Mouse (Mus musculus): ENCODE measurements around the gene Cdyl.

Cdyl gene

DNA sequence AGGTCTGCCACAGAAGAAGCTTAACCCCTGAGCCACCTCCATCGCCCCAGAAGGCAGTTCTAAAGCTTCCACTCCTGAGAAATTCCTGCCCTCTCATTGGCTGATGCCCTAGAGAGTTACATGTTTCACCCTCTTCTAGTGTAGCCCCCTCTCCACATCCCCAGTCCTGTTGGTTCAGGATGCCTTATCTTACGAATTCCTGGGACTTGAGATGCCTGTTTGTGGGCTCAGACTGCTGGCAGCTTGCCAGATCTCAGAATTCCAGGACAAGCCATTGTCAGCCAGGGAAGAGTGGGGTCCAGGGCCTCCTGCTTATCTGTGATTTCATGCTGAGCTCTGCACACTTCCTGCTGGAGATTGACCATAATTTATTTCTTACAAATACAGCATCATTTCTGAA lies 106.2 kb downstream of the Cdyl start:
- DNase-seq = peak; percentile 33 to 57

DNA sequence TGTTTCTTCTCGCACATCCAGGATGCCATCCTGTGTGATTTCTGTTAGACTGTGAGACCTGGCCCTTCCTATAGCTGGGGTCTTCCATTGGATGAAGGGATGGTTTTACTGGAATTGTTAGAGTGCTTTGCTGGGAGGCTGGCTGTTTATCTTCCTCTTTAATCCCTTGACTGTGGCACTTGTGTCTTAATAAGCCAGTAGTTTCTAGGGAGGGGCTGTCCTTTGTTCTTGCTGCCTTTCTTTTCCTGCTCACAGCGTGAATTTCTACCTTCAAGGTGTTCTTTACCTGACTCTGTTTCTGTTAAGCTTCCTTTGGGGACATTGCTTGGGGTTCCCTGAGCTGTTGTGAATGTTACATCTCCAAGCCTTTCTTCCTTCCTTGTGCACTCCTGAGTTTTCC lies 110.0 kb downstream of the Cdyl start:
- DNase-seq = no peak

DNA sequence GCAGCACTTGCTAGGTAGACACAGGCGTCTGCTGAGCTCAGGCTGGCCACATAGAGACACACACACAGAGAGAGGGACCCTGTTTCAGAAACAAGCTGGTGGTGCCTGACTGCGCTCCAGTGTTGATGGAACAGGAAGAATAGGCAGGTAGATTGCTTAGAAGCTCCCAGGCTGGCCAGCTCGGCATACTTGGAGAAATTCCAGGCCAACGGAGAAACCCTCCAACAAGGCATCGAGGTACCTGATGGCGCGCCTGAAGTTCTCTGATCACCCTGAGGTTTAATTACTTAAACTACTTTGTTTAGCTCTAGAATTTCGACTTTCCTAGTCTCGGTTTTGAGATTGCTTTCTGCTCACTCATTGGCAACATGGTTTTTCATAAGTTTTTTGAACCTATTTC lies 110.8 kb downstream of the Cdyl start:
- no peak for DNase-seq

DNA sequence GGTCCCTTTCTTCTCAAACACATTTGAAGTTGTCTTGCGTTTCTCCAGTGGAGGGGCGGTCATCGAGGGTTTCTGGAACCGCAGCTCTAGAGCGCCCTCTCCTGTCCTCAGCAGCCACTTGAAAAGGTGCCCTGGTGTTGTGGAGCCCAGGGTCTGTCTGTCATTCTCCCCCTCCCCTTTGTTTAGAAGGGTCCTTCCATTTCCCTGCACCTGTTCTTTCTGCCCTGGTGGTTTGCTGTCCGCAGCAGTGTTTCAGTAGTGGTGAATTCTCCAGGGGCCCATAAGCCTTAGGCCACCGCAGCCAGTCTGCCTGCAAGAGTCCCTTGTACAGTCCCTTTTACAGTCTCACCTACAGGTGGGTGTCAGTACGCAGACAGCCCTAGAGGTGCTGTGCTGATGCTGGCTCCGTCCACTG lies 112.3 kb downstream of the Cdyl start:
- peak in 1 of 2 experiments; percentile 55 for DNase-seq

DNA sequence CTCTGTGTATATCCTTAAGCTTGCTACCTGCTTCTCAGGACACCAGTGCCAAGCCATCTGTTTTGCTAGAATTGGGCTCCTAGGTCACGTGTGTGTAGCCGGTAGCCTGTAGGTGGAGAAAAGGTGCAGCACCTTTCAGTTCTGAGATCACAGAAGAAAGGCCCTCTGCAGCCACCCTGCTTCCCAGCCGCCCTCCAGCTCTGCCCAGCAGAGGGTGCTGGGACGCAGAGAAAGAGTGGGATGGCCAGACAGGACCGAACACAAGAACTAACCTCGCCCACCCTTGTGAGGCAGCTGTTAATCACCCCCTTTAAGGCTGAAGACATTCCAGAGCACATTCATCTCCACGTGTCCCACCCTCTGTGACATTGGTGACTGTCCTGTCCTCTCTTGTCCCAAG lies 114.1 kb downstream of the Cdyl start:
- DNase-seq = peak in 1 of 2 experiments; percentile 27

DNA sequence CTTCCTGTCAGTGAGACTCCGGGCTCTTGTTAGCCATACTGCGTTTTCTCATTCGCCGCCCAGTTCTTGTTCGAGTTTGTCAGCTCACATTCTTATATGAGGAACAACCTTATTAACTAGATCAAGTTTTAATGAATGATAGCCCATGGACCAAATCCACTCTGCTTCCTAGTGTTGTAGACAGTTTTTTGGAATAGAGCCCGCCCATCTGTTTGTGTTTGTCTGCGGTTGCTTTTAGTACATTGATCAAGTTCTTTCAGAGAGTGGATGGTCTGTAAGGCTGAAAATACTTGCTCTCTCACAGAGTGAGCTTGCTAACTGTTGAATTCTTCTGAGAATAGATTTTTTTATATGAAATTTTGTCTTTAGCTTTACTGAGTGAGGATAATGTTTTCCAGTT lies 116.5 kb downstream of the Cdyl start:
- no peak for DNase-seq

DNA sequence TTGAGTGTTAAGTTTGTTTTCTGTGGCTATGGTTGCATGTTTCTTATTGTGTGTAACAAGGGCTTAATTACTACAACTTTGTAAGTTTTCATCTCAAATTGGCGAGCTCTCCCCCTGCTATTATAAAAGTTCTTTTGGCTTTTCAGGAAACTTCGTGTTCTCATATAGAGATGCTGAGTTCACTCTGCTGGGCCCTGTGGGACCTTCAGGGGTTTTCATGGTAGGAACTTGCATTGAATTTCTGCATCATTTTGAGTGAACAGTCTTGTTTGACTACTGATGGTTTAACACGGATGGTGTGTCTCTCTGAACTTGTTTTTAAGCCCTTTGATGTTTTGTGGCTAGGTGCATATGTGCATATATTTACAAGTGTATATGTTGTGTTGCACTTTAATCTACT lies 121.1 kb downstream of the Cdyl start:
- DNase-seq = no peak

DNA sequence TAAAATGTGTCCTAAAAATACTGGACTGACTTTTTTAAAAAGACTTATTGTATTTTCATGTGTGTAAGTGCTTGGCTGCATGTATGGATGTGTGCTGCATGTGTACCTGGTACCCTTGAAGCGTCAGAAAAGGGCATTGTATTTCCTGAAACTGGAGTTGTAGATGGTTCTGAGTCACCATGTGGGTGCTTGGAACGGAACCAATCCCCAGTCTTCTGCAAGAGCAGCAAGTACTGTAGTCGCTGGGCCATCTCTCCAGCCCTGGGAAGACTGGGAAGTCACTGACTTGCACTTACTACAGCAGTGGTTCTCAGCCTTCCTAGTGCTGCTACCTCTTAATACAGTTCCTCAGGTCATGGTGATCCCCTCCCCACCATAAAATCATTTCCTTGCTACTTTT lies 122.1 kb downstream of the Cdyl start:
- DNase-seq = no peak

DNA sequence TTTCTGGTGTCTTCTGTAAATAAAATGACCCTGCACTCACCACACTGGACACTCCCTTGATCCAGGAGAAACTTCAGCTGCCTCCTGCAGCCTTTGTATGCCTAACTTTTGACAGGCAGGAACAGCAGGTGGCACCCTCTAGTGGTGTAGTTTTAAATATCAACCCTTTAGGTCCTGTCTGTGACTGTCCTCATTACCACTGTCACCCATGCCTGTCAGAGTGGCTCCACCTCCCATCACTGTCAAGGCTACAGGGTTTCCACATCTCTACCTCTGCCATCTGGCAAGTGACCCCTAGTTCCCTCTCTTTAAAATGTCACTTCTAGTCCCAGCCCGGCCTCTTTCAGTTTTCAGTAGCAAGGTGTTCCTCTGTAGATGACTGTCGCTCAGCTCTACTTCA lies 123.3 kb downstream of the Cdyl start:
- peak in 1 of 2 experiments; percentile 61 for DNase-seq

DNA sequence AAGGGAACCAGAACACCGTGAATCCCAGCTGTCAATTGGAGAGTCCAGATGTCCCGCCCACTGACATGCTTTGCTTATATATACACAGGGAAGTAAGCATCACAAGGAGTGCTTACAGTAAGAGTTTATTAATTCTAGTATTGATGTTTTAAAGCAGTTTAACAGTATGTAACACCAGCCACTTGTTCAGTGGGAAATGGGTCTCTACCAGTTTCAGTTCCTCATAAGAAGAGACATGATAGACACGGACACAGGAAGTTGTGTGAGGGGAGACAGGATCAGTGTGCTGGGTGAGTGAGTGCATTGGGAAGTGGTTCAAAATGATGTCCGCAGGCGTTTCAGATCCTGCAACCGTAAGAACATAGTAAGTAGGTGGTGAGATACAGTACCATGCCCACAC lies 123.9 kb downstream of the Cdyl start:
- peak in 1 of 2 experiments; percentile 14 for DNase-seq

DNA sequence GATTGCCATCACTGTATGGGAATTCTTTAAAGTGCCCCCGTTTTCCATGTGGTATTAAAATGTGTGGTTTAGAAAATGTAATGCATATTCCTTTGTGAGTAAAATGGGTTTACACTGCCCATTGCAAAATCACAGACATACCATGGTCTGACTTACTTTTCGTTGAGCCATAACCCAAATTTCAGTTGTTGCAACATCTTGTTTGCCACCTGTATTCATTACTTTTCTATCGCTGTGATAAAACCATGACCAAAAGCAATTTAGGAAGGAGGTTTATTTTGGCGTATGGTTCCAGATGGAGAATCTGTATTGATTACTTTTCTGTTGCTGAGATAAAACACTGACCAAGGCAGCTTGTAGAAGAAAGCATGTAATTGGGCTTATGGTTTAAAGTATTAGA lies 124.6 kb downstream of the Cdyl start:
- DNase-seq = no peak

DNA sequence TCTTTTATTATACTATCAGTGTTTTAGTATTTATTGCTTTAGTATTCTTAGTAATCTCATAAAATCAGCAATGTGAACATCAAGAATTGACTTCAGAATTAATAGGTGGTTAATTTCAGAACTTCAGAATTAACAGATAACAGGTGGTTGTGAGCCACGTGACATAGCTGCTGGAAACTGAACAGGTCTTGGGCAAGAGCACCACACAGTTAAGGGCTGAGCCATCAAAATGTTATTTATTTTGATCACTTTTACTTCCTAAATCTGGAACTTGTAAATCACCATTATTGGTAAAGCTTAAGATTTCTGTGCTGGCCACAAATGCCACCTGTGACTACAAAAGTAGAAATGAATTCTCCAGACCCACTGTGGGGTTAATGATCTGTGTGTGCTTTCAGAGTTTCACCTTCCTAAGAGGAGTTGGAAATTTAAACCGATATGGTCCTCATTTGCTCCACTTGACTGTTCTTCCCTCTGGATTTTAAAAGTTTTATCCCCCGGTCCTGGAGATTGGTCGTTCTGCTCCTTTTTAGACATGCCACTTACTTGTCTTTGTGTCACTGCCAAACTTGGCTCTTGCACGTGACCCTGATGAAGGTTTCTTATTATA lies 125.8 kb downstream of the Cdyl start:
- DNase-seq = no peak

DNA sequence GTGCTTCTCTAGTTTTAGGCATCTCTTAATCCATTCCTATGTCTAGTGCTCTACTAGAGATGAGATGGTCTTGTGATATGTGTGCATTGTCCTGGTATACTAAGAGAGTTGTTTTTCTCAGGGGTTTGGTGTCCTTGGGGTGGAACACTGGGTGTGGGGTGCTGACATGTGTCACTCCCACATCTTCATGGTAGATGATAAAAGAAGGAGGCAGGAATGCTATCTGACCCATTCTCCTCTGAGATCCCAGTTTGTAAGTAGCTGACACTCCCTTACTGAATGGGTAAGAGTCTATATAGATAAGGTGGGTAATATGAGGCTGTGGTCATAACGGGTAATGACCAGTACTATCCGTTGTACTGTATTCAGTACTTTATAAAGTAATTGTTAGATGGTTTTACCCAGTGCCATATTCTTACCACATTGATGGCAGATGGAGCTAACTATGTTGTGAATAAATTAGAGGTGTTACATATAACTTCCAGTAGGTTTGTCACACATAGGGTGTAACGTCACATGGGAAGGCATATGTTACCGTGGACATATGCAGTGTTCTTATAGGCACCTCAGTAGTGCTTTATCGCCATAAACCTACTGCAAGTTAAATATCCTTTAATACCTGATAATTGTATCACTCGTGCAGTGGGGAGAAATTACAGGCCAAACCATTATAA lies 127.2 kb downstream of the Cdyl start:
- DNase-seq = no peak

DNA sequence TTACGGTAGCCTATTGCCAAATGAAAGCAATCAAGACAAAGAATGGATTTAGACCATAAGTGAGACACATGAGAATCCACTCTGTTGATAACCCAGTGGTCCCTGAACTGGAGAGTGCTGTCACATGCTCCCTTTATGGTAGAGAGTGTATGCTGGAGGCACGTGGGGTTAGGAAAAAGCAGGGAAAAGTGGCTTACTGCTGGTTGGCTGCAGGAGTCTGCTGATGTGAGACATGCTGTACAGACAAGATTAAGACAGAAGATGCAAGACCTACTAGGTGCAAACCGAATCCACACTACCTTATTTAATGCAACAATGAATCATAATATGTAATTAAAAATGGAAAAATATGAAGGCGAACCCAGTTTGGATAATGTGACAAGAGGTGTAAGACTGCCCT lies 129.9 kb downstream of the Cdyl start:
- no peak for DNase-seq

DNA sequence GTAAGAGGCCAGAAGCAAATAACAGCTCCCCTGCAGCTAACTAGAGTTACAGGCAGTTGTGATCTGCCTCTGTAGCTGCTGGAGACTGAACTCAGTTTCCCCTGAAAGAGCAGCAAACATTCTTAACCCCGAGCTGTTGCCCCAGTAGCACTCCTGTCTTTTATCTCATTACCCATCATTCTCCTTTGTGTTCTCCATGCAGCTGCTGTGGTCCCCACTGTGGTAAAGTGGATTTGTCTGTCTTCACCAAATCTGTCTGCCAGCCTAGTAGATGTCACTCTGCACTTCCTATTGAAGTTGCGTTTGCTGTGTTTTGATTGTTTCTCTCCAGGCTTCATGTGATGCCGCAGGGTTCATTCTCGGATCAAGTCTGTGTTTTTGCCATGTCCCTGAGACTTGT lies 130.8 kb downstream of the Cdyl start:
- no peak for DNase-seq

DNA sequence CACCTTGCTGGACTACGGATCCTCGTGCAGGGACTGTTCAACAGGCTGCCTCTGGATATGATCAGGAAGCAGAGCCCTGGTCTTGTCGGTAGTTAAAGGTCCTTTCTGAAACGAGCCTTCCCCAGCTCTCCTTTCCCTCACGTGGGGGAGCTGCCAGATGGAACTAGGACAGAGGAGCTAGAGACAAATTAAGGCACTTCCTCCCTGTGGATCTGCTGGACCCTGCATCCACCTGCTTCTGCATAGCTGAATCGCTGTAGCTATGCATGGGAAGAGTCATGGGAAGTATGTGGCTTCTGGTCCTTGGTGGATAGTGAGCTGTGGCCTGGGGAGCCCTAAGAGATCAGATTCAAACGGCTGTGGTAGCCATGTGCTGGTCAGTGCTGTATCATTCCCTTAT lies 134.7 kb downstream of the Cdyl start:
- no peak for DNase-seq

DNA sequence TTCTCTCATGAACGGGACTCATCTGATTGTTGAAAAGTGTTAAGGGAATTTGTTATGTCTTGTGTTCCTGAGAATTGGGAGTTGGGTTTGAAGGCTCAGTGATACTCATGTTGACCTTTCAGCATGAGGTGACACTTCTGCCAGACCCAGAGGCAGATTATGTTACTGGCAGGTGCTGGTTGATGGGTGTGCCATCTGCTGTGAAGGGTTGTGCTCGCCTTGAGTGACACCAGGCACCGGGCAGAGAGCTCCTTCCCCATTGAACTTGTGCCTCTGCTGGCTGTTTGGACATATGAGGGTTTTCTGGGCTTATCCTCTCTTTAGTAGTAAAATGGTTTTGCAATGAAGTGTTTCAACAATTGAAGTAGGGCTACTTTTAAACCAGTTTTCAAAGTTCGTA lies 135.1 kb downstream of the Cdyl start:
- DNase-seq = no peak

DNA sequence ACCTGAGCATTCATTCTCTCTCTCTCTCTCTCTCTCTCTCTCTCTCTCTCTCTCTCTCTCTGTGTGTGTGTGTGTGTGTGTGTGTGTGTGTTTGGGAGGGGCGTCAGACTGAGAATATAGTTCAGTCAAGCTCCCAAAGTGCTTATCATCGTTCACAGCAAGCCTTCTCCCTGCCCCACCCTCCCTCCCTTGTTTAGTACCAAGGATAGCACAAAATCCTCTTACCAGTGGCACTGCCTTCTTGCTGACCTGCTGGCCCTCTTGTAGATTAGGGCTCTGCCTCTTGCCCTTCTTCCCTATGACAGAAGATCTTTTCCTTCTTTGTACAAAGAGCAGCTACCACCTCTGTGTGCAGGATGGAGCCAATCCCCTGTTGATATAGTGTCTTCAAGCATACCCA lies 136.3 kb downstream of the Cdyl start:
- DNase-seq = no peak

DNA sequence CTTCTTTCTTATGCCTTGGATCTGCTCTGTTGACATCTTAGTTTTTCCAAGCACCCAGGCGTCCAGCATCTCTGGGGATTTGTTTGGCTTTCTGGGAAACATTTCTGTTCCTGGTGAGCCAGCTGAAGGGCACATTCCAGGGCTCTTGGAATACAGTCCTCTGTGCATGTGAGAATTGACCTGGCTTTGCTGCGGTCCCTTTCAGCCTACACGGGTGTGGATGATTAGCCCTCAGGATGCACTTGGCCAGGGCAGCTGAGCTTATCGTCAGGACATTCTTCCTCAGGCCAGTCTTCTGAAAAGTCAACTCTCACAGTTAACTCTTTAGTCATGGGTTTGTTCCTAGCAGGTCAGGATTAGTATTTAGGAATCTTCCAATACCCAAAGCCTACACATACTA lies 136.7 kb downstream of the Cdyl start:
- no peak for DNase-seq

DNA sequence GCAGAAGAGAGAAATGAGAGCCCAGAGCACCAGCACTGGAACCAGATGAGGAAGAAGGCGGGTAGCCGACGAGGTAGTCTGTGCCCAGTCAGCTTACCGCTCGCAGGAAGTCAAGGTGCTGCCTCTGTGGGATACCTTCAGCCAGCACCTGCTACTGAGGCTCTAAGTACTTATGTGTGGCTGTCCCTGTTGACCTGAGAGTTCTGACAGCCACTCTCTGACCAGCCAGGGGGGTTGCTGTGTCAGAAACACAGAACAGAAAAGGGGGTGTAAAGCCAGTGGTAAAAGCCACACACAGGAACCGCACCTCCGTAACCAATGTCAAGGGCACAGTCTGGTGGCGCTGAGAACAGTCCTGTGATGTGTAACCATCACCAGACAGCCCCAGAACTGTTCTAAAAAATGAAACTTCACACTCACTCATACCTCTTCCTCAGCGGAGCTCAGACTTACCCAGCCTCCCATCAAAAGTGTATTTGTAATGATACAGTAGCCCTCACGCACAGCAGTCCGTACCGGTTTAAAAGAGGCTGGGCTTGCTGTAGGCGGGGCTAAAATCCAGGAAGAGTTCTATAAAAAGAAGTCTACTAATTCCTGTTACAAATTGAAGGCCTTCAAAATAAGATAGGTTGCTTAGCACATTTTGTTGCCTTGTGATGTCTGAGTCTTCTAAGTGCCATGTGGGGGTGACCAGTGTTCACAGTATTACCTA lies 138.3 kb downstream of the Cdyl start:
- no peak for DNase-seq

DNA sequence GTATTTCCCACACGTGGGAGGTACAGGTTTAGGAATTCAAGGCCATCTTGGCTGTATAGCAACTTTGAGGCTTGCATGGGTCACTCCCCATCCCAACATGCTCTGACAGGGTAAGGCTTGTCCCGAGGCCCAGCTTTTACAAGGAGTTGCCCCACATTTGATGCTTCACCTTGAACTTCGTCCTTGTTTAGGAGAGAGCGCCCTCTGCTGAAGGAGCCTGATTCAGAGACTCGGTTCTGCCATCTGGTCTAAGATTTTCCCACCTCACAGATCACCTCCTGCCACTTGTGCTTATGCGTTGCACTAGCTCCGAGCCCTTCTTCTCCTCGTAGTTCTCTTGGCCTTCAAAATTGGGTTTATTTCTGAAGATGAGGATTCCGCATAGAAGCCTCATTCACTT lies 139.0 kb downstream of the Cdyl start:
- DNase-seq = peak in 1 of 2 experiments; percentile 48

DNA sequence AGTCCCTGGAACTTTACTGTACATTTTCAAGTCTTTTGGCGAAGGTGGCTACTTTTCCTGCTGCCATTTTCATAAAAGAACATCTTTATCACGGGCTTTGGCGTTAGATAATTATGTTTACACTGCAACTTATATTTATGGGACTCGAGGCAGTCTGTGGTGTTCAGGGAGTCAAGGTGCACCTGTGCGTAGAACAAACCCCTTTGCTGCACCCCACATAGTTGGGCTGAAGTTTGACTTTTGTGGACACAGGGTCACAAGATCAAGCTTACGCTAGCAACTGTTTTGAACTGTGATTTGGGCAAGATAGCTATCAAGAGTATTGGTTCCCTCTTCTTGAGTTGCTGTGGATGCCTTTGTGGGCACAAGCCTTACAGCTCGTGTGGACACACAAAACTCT lies 140.6 kb downstream of the Cdyl start:
- no peak for DNase-seq

DNA sequence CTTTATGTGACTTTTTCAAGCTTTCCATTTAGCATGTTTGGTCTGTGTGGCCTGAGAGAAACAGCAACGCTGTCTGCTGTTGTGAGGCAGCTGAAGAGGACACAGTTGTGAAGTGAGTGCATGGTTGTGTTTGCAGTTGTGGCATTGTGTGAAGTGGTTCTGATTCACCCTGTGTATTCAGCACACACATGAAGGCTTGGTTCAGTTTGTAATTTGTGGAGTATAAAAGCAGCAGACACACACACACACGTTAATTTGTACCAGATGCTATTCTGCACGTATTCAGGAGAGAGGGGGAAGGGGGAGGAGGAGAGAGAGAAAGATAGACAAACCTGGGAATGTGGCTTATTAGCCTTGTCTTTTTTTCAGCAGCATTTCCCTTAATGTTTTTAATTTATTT lies 146.1 kb downstream of the Cdyl start:
- DNase-seq = no peak

DNA sequence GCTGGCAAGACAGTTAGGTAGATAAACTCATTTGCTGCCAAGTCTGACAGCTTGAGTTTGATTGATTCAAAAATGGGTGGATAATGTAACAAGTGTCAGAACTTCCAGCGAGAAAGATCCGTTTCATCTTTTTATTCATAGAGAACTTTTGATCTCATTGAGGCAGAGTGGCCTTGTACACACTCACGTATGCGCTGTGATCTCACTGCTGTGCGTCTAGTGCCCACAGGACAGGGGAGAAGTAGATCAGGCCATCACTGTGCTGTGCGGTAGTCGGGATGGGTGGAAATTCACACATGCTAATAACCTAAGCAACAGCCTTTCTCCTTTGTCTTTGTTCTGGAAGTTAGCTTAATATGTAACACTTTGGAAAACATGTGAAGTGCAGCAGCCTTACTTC lies 146.5 kb downstream of the Cdyl start:
- DNase-seq = no peak

DNA sequence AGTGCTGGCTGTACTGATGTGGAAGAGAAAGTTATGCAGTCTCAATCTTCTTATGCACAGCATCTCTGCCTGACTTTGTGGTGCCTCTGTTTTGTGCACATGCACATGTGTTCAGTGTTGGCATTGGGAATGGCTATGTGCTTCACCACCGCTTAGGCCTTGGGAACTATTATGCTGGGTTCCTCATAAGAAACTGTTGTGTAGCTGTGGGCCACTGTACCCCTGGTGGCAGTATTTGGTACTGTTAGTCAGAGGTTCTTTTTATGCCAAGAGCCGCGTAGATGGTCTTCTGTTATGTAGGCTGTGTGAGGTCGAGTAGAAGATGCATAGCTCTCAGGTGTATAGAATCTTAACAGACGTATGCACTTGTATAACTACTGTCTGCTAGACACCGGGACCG lies 147.4 kb downstream of the Cdyl start:
- no peak for DNase-seq

Data from lung, postnatal 4 days (tissue).